Mouse (Mus musculus): ENCODE measurements at regions not wholly inside any gene's neighbourhood (a gene's known extent, or its start where the extent isn't known, plus 50 kb on each side); places are given as distances from the start of the nearest gene placed in this dataset.

GRCm38 (mm10) chr5:51816258-51816657, 248.7 kb upstream of the Ppargc1a start:
- TF ChIP-seq CTCF (IDR thresholded peaks at IDR 0.05; ENCODE audit: low read depth, low read length) (no peak), POLR2A (IDR thresholded peaks at IDR 0.05; ENCODE audit: extremely low read depth, insufficient read depth, low read length) (no peak)
